Mouse (Mus musculus): Measurements from ENCODE around the gene Hist2h2aa2.

DNA sequence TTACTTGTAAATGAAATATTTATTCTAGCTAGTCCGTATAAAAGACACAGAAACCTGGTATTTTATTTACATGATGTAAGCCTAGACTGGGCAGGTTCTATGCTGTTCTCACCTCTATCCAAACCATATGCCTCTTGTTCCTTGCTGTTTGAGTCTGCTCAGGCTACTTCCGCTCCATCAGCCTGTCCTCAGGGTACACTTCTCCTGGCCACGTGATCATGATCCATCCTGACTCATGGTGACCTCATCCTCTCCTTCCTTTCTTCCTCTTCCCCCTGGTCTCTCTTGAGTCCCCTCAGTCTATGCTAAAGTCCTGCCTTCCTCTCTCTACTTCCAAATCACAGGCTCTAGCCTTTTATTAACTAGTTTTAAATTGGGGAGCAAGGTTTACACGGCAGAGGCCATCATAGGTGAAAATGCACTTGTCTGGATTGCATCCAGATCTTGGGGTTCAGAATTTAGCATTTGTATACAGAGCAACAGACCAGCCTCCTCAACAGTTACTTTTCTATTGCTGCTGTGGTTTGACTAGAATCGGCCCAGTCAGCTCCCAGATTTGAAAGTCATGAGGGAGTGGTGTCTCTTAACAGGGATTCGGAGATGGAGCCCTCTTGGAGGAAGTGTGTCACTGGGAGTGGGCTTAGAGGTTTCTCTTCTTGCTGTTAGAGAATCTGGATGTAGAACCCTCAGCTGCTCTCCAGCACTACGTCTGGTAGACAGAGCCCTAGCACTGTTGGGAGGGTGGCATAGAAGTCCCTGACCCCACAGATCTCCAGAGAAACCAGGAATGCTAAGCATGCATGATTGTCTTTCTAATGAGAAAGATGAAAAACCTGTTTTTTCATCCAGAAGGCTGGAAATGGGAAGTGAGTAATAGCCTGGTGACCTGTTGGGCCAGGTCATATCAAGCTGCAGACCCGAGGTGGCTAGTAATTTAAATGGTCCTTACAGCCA lies 13.1 kb downstream of the Hist2h2aa2 start:
- no peak for TF ChIP-seq GATA1 (IDR thresholded peaks at IDR 0.05; ENCODE audit: borderline replicate concordance, low read length)
- no peak for TF ChIP-seq FLI1 (IDR thresholded peaks at IDR 0.05; ENCODE audit: low read length)
